Mouse (Mus musculus) small intestine, adult 2 months (tissue): ENCODE results near the gene Pianp.

Experiments
- CTCF ChIP-seq: fragments of 200-500 bp; IDR thresholded peaks from 2 replicates; pipeline ENCODE4 v1.5.1; 2012; ENCODE audit warnings: low read depth, mild to moderate bottlenecking, control low read depth, inconsistent platforms, low read length, moderate library complexity, mixed read lengths; ENCODE audit not compliant: insufficient replicate concordance, insufficient read length; ENCODE audit errors: extremely low read depth
- POLR2A ChIP-seq: fragments of 200-500 bp; IDR thresholded peaks from 2 replicates; pipeline ENCODE4 v1.6.1; 2012; ENCODE audit warnings: low read depth, mild to moderate bottlenecking, control low read depth, inconsistent platforms, low read length, moderate library complexity

DNA sequence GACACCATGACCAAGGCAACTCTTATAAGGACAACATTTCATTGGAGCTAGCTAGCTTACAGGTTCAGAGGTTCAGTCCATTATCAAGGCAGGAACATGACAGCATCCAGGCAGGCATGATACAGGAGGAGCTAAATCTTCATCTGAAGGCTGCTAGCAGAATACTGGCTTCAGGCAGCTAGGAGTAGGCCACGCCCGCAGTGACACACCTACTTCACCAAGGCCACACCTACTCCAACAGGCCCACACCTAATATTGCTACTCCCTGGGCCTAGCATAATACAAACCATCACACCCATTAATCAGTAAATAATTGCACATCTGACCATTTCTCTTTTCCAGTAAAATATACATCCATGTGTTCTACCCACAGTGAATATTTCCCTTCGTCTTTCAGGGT, 21.2 kb downstream of the Pianp start:
- no peak for TF ChIP-seq POLR2A
- TF ChIP-seq CTCF, result no peak
